Mouse (Mus musculus) layer of hippocampus, postnatal 25 days (tissue): ENCODE results near the gene Ciao1. TPM values are rescaled to one million over a fixed set of nuclear protein-coding genes. Genes with fewer than 3 reads are reported as not detected.
"Not testable (repeated sequence)": the region's sequence is repeated elsewhere in the genome, so short reads cannot be mapped to it uniquely, and the experiment has no call there.

ENCODE experiments used
- DNase-seq, 2 experiments: peaks; one replicate each; pipeline ENCODE4 v3.0.0; 2022; ENCODE audit warnings: mixed read lengths in 2 of 2, low spot score in 1 of 2; ENCODE audit errors: extremely low spot score in 1 of 2
- total RNA-seq, 2 experiments: library from RNA; stranded (reverse); gene quantifications; 2 replicates each; pipeline ENCODE4 v1.2.3; 2021

Gene Ciao1
- 10 to 100 TPM; 76.0 to 87.5 TPM for total RNA-seq

- peak; percentile 89 to 90 for DNase-seq
These were observed at the start of gene Ciao1, which contains the start of gene Tmem127 for GRCm38 (mm10) chr2:127247592-127248333. Gene Ciao1 (minus strand): TSS chr2:127247816. Gene Tmem127 (plus strand): TSS chr2:127247908.

- no peak for DNase-seq
These were observed 49.6 kb upstream of the Ciao1 start for GRCm38 (mm10) chr2:127297001-127297805.

GRCm38 (mm10) chr2:127292250-127292649 lies 44.6 kb upstream of the Ciao1 start:
- DNase-seq: no peak

- no peak for DNase-seq
These were observed 30.5 kb upstream of the Ciao1 start for GRCm38 (mm10) chr2:127278162-127278561.

- no peak for DNase-seq
These were observed 28.1 kb upstream of the Ciao1 start for GRCm38 (mm10) chr2:127275551-127276320.

- DNase-seq: no peak
These were observed 27.0 kb upstream of the Ciao1 start for GRCm38 (mm10) chr2:127274590-127274989.

GRCm38 (mm10) chr2:127272806-127273205 lies 25.2 kb upstream of the Ciao1 start:
- DNase-seq: no peak

GRCm38 (mm10) chr2:127272049-127272448 lies 24.4 kb upstream of the Ciao1 start:
- not testable (repeated sequence) for DNase-seq

- DNase-seq: no peak
These were observed 23.5 kb upstream of the Ciao1 start for GRCm38 (mm10) chr2:127271042-127271515.

GRCm38 (mm10) chr2:127270300-127271041 lies 22.9 kb upstream of the Ciao1 start:
- DNase-seq: peak; percentile 62 to 85

- DNase-seq: peak in 1 of 2 experiments; percentile 79
These were observed 22.1 kb upstream of the Ciao1 start, which contains the start of gene Stard7 for GRCm38 (mm10) chr2:127269491-127270299. Gene Stard7 (plus strand): TSS chr2:127270218.

GRCm38 (mm10) chr2:127267854-127268253 lies 20.2 kb upstream of the Ciao1 start:
- DNase-seq: no peak

- no peak for DNase-seq
These were observed 14.9 kb upstream of the Ciao1 start for GRCm38 (mm10) chr2:127262480-127262879.

GRCm38 (mm10) chr2:127259340-127259739 lies 11.7 kb upstream of the Ciao1 start:
- DNase-seq: no peak

- DNase-seq: no peak
These were observed 7.7 kb upstream of the Ciao1 start for GRCm38 (mm10) chr2:127255294-127255693.

GRCm38 (mm10) chr2:127254604-127255134 lies 7.1 kb upstream of the Ciao1 start:
- DNase-seq: no peak

- no peak for DNase-seq
These were observed 5.2 kb upstream of the Ciao1 start for GRCm38 (mm10) chr2:127252787-127253186.

- DNase-seq: no peak
These were observed 4.4 kb upstream of the Ciao1 start for GRCm38 (mm10) chr2:127251880-127252527.
